Mouse (Mus musculus): Measurements from ENCODE around the gene Auts2. TPM values are rescaled to one million over a fixed set of nuclear protein-coding genes. Genes with fewer than 3 reads are reported as not detected.

Auts2 gene
- polyA plus RNA-seq, 2 experiments, result 38.3 to 50.8 TPM

DNA sequence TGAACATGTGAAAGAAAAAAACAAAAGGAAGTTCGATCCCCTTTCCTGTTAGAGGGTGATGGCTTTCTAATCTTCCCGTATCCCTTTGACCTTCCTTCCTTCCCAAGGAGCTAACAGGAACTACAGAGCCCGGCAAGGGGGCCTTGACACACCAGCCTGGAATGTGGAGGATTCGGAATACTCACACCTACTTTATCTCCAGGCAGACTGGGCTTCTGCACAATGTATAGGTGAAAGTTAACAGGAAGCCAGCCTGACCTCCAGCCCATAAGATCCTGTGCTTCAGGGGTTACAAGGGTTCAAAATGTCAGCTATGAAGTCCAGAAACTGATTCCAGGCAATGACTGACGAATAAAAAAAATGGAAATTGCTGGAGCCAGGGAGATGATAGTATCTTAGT lies 906.7 kb downstream of the Auts2 start:
- H3K36me3 ChIP-seq (ENCODE audit: control insufficient read depth, insufficient read depth, low read length), result no peaks in the 10 kb centered on the region
- H3K9ac ChIP-seq (ENCODE audit: low read depth, low read length, severe bottlenecking), result no peak overlapping the region
- H3K4me3 ChIP-seq (replicated peaks; ENCODE audit: low read length), result no peak overlapping the region
- H3K4me2 ChIP-seq (replicated peaks; ENCODE audit: low read depth, low read length, severe bottlenecking), result no peak overlapping the region
- no peak for TF ChIP-seq POLR2A (IDR thresholded peaks at IDR 0.05; ENCODE audit: borderline replicate concordance, extremely low read depth, insufficient read depth, insufficient read length)
- no peaks in the 10 kb centered on the region for H3K9me3 ChIP-seq (ENCODE audit: control insufficient read depth, low read length)
- WGBS, result 74% methylated on average over 5 of the region's 5 CpGs
- H3K4me1 ChIP-seq (ENCODE audit: control insufficient read depth, insufficient read depth, low read length), result peaks cover 15% of the 10 kb centered on the region
- ATAC-seq (ENCODE audit: low FRiP score, low read depth), result no peak
- no peak overlapping the region for H3K27ac ChIP-seq (replicated peaks; ENCODE audit: low read depth, low read length)
- no peaks in the 10 kb centered on the region for H3K27me3 ChIP-seq (ENCODE audit: control insufficient read depth, insufficient read depth, low read length)
- no peak for DNase-seq (ENCODE audit: low spot score)

DNA sequence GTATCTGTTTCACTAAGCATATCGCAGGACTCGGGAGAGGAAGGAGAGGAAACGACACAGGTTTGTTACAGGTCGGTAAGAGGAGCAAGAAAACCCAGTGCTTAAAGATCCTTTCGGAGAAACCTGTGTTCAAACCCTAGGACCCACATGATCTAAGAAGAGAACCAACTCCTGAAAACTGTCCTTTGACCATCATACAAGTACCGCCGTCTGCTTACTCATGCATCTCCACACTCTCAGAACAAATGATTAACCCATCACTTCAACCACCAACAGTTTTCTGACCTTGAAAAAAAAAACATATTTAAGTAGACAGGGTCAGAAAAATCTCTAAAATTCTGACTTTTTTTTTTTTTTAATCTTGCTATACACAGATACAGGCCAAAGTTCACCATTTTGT lies 908.4 kb downstream of the Auts2 start:
- H3K9me3 ChIP-seq (ENCODE audit: control insufficient read depth, low read length), result no peaks in the 10 kb centered on the region
- ATAC-seq (ENCODE audit: low FRiP score, low read depth) (no peak), DNase-seq (ENCODE audit: low spot score) (no peak)
- H3K27ac ChIP-seq (replicated peaks; ENCODE audit: low read depth, low read length), result no peak overlapping the region
- no peaks in the 10 kb centered on the region for H3K36me3 ChIP-seq (ENCODE audit: control insufficient read depth, insufficient read depth, low read length)
- no peaks in the 10 kb centered on the region for H3K27me3 ChIP-seq (ENCODE audit: control insufficient read depth, insufficient read depth, low read length)
- no peak overlapping the region for H3K9ac ChIP-seq (ENCODE audit: low read depth, low read length, severe bottlenecking)
- TF ChIP-seq POLR2A (IDR thresholded peaks at IDR 0.05; ENCODE audit: borderline replicate concordance, extremely low read depth, insufficient read depth, insufficient read length), result no peak
- H3K4me3 ChIP-seq (replicated peaks; ENCODE audit: low read length), result no peak overlapping the region
- WGBS, result 93% methylated on average over 7 of the region's 7 CpGs
- H3K4me2 ChIP-seq (replicated peaks; ENCODE audit: low read depth, low read length, severe bottlenecking), result no peak overlapping the region
- H3K4me1 ChIP-seq (ENCODE audit: control insufficient read depth, insufficient read depth, low read length), result peaks cover 24% of the 10 kb centered on the region

DNA sequence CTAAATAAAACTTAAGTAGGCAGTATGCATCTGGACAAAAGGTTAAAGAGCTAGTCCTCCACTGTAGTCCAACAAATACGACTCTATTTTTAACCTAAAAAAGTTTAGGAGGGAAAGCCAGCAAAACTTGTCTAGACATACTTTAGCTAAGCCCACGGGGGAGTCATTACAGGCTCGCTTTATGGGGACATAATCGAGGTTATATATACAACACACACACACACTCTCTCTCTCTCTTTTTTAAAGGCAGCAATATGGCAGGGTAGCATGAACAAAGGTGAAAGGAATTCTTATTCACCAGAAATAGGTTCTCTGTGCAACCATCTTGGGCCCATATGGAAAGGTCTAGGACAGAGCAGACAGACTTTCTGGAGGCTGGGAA lies 911.2 kb downstream of the Auts2 start:
- ATAC-seq (ENCODE audit: low FRiP score, low read depth) (peak; percentile 81), DNase-seq (ENCODE audit: low spot score) (peak; percentile 85)
- no peak for TF ChIP-seq POLR2A (IDR thresholded peaks at IDR 0.05; ENCODE audit: borderline replicate concordance, extremely low read depth, insufficient read depth, insufficient read length)
- Histone ChIP-seq H3K4me2 (replicated peaks; ENCODE audit: low read depth, low read length, severe bottlenecking) (no peak overlapping the region), H3K27me3 (ENCODE audit: control insufficient read depth, insufficient read depth, low read length) (no peaks in the 10 kb centered on the region), H3K36me3 (ENCODE audit: control insufficient read depth, insufficient read depth, low read length) (no peaks in the 10 kb centered on the region), H3K9me3 (ENCODE audit: control insufficient read depth, low read length) (no peaks in the 10 kb centered on the region), H3K27ac (replicated peaks; ENCODE audit: low read depth, low read length) (peak overlapping the region; percentile 76), H3K9ac (ENCODE audit: low read depth, low read length, severe bottlenecking) (no peak overlapping the region), H3K4me3 (replicated peaks; ENCODE audit: low read length) (no peak overlapping the region), H3K4me1 (ENCODE audit: control insufficient read depth, insufficient read depth, low read length) (peaks cover 24% of the 10 kb centered on the region)
- 3% methylated on average over 4 of the region's 4 CpGs for WGBS

DNA sequence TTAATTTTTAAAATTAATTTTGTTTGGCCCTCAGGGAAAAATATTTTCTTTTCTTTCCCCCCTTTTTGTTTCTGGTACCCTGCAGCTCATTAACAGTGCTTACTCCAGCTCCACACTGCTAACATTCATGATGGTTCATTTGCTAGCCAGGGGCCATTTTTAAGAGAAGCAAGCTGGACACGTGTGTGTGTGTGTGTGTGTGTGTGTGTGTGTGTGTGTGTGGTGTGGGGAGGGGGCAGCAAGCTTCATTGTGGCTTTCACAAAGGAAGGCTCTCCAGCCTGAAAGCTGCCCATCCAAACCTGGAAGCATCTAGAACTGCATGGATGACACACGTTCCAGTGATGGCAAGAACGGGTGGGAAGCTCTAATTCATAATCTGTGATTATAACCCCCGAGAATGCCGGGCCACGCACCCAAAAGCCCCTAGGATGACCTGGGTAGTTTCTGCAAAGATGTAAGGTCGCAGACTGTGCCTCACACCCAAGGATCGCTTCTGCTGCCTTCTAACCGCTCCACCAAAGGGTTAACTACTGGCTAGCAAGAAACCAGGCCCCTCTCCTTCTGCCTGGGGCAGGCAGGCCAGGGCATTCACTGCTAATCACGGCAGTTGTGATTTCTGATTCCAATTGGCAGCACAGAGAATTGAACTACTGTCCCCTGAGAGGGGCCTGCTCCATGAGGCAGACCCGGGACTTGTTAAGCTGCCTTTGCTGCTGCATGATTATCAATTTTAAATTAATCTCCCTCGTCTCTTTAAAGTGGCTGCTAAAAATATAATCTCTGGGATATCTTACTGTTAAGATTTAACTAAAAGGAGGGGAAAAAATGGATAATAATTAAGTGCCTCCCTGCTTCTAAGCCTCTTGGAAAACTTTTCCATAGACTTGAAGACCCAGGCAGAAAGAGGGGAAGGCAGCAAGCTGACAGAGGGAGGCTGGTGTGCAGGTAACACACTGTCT lies 911.8 kb downstream of the Auts2 start:
- 19% methylated on average over 12 of the region's 12 CpGs for WGBS
- H3K9me3 ChIP-seq (ENCODE audit: control insufficient read depth, low read length), result no peaks in the 10 kb centered on the region
- ATAC-seq (ENCODE audit: low FRiP score, low read depth) (peak; percentile 49), DNase-seq (ENCODE audit: low spot score) (no peak)
- H3K36me3 ChIP-seq (ENCODE audit: control insufficient read depth, insufficient read depth, low read length), result no peaks in the 10 kb centered on the region
- no peak overlapping the region for H3K9ac ChIP-seq (ENCODE audit: low read depth, low read length, severe bottlenecking)
- H3K27me3 ChIP-seq (ENCODE audit: control insufficient read depth, insufficient read depth, low read length), result no peaks in the 10 kb centered on the region
- H3K4me3 ChIP-seq (replicated peaks; ENCODE audit: low read length), result no peak overlapping the region
- H3K27ac ChIP-seq (replicated peaks; ENCODE audit: low read depth, low read length), result peak overlapping the region; percentile 68
- TF ChIP-seq POLR2A (IDR thresholded peaks at IDR 0.05; ENCODE audit: borderline replicate concordance, extremely low read depth, insufficient read depth, insufficient read length), result no peak
- H3K4me1 ChIP-seq (ENCODE audit: control insufficient read depth, insufficient read depth, low read length), result peaks cover 24% of the 10 kb centered on the region
- H3K4me2 ChIP-seq (replicated peaks; ENCODE audit: low read depth, low read length, severe bottlenecking), result no peak overlapping the region

DNA sequence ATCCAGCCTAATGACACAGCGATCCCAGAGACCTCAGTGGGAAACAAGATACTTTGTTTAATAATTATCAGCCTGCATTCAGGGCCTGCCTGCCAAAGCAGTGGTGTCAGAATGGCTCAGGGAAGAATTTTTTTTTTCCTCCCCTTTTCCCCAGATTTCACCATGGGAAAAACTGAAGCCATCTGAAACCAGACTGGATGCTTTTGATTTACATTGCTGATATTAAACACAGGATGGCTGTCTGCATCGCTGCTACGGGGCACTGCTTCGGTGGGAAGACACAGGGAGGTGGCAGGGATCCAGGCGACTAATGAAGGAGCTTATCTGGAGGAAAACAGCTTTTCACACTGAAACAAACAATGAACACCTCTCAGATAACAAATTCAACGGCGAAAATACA lies 912.6 kb downstream of the Auts2 start:
- Histone ChIP-seq H3K36me3 (ENCODE audit: control insufficient read depth, insufficient read depth, low read length) (no peaks in the 10 kb centered on the region), H3K4me2 (replicated peaks; ENCODE audit: low read depth, low read length, severe bottlenecking) (no peak overlapping the region), H3K9ac (ENCODE audit: low read depth, low read length, severe bottlenecking) (no peak overlapping the region), H3K27ac (replicated peaks; ENCODE audit: low read depth, low read length) (0 out of 2 replicates have a peak overlapping the region, but pooled peaks have one; percentile 68), H3K27me3 (ENCODE audit: control insufficient read depth, insufficient read depth, low read length) (no peaks in the 10 kb centered on the region), H3K9me3 (ENCODE audit: control insufficient read depth, low read length) (no peaks in the 10 kb centered on the region), H3K4me1 (ENCODE audit: control insufficient read depth, insufficient read depth, low read length) (peaks cover 24% of the 10 kb centered on the region), H3K4me3 (replicated peaks; ENCODE audit: low read length) (no peak overlapping the region)
- no peak for TF ChIP-seq POLR2A (IDR thresholded peaks at IDR 0.05; ENCODE audit: borderline replicate concordance, extremely low read depth, insufficient read depth, insufficient read length)
- DNase-seq (ENCODE audit: low spot score), result no peak
- WGBS, result 15% methylated on average over 7 of the region's 7 CpGs
- no peak for ATAC-seq (ENCODE audit: low FRiP score, low read depth)

Measured in limb, embryonic 14.5 days (tissue).